Mouse (Mus musculus) yolk sac, embryonic 10.5 days (tissue): ENCODE measurements around the gene Gpr137b.
A peak's percentile ranks its signal among the peaks of the same experiment; 100 is the strongest.
"Not testable (repeated sequence)": the region's sequence is repeated elsewhere in the genome, so short reads cannot be mapped to it uniquely, and the experiment has no call there.

Source experiments
- DNase-seq: peaks from one replicate; pipeline ENCODE4 v3.0.0-alpha.2; 2017; ENCODE audit warnings: low spot score

Gene Gpr137b

GRCm38 (mm10) chr13:13393228-13394095 is at the start of gene Gpr137b:
Gpr137b (minus strand) TSS chr13:13394014.
- DNase-seq = peak; percentile 45

- not testable (repeated sequence) for DNase-seq
Measured at GRCm38 (mm10) chr13:13438112-13438953, 44.5 kb upstream of the Gpr137b start.

- peak; percentile 26 for DNase-seq
Measured at GRCm38 (mm10) chr13:13437460-13438015, 43.7 kb upstream of the Gpr137b start, which contains the start of gene Nid1. Nid1 (plus strand) TSS chr13:13437551.

- not testable (repeated sequence) for DNase-seq
Measured at GRCm38 (mm10) chr13:13436161-13436560, 42.3 kb upstream of the Gpr137b start.

GRCm38 (mm10) chr13:13423301-13423700 is 29.5 kb upstream of the Gpr137b start:
- DNase-seq = not testable (repeated sequence)

- not testable (repeated sequence) for DNase-seq
Measured at GRCm38 (mm10) chr13:13418859-13419258, 25.0 kb upstream of the Gpr137b start.

- DNase-seq = not testable (repeated sequence)
Measured at GRCm38 (mm10) chr13:13416007-13416337, 22.2 kb upstream of the Gpr137b start.

GRCm38 (mm10) chr13:13415120-13416006 is 21.5 kb upstream of the Gpr137b start:
- DNase-seq = peak; percentile 47

GRCm38 (mm10) chr13:13414206-13414605 is 20.4 kb upstream of the Gpr137b start:
- peak; percentile 72 for DNase-seq

GRCm38 (mm10) chr13:13405511-13405910 is 11.7 kb upstream of the Gpr137b start:
- DNase-seq = not testable (repeated sequence)

GRCm38 (mm10) chr13:13404517-13405155 is 10.8 kb upstream of the Gpr137b start:
- DNase-seq = not testable (repeated sequence)

- not testable (repeated sequence) for DNase-seq
Measured at GRCm38 (mm10) chr13:13403839-13404238, 10.0 kb upstream of the Gpr137b start.

GRCm38 (mm10) chr13:13403366-13403765 is 9.6 kb upstream of the Gpr137b start:
- DNase-seq = not testable (repeated sequence)

GRCm38 (mm10) chr13:13402818-13403217 is 9.0 kb upstream of the Gpr137b start:
- not testable (repeated sequence) for DNase-seq

GRCm38 (mm10) chr13:13400851-13401250 is 7.0 kb upstream of the Gpr137b start:
- not testable (repeated sequence) for DNase-seq

GRCm38 (mm10) chr13:13394096-13394395 is 232 bp upstream of the Gpr137b start:
- peak; percentile 39 for DNase-seq

GRCm38 (mm10) chr13:13378168-13378859 is 15.5 kb downstream of the Gpr137b start:
- DNase-seq = not testable (repeated sequence)

GRCm38 (mm10) chr13:13377180-13377579 is 16.6 kb downstream of the Gpr137b start:
- no peak for DNase-seq

- DNase-seq = not testable (repeated sequence)
Measured at GRCm38 (mm10) chr13:13373965-13374364, 19.8 kb downstream of the Gpr137b start.

- DNase-seq = not testable (repeated sequence)
Measured at GRCm38 (mm10) chr13:13371436-13371835, 22.4 kb downstream of the Gpr137b start.
